Mouse (Mus musculus): ENCODE measurements around the gene Nr1d1. TPM values are rescaled to one million over a fixed set of nuclear protein-coding genes. Genes with fewer than 3 reads are reported as not detected.
"Not testable (repeated sequence)": the region's sequence is repeated elsewhere in the genome, so short reads cannot be mapped to it uniquely, and the experiment has no call there.

The Nr1d1 gene
- polyA plus RNA-seq, 1 experiment from 2014 or later = 6.4 TPM

GRCm38 (mm10) chr11:98741622-98742396, 33.3 kb downstream of the Nr1d1 start:
- ATAC-seq (ENCODE audit: insufficient number of reproducible peaks, low FRiP score) = peak; percentile 86
- H3K4me3 ChIP-seq = peak overlapping the region; percentile 87
- no peaks in the 10 kb centered on the region for H3K9me3 ChIP-seq (replicated peaks)
- peak overlapping the region; percentile 92 for H3K27ac ChIP-seq (ENCODE audit: poor library complexity, severe bottlenecking)
- H3K36me3 ChIP-seq = no peaks in the 10 kb centered on the region
- H3K27me3 ChIP-seq (replicated peaks) = no peaks in the 10 kb centered on the region
- H3K4me1 ChIP-seq (replicated peaks) = peaks cover 66% of the 10 kb centered on the region
- H3K9ac ChIP-seq = peak overlapping the region; percentile 96
- WGBS = under 1% methylated on average over 71 of the region's 86 CpGs
- peak overlapping the region; percentile 80 for H3K4me2 ChIP-seq

- ATAC-seq (ENCODE audit: insufficient number of reproducible peaks, low FRiP score) = no peak
- H3K27me3 ChIP-seq (replicated peaks) = no peaks in the 10 kb centered on the region
- WGBS = under 1% methylated on average over 17 of the region's 17 CpGs
Observed at GRCm38 (mm10) chr11:98741051-98741620, 34.0 kb downstream of the Nr1d1 start.

GRCm38 (mm10) chr11:98740393-98741050, 34.6 kb downstream of the Nr1d1 start, which contains the start of gene Thra:
Gene Thra, plus strand, starts transcription at chr11:98740638.
- Histone ChIP-seq H3K4me2 (peak within 1 kb of the TSS; percentile 80), H3K27me3 (replicated peaks) (no peaks in the 10 kb centered on the region), H3K9me3 (replicated peaks) (no peaks in the 10 kb centered on the region), H3K27ac (ENCODE audit: poor library complexity, severe bottlenecking) (peak within 1 kb of the TSS; percentile 92), H3K36me3 (no peaks in the 10 kb centered on the region), H3K9ac (peak within 1 kb of the TSS; percentile 96), H3K4me1 (replicated peaks) (peaks cover 54% of the 10 kb centered on the region), H3K4me3 (peak within 1 kb of the TSS; percentile 87)
- under 1% methylated on average over 22 of the region's 22 CpGs for WGBS
- peak; percentile 75 for ATAC-seq (ENCODE audit: insufficient number of reproducible peaks, low FRiP score)

More at GRCm38 (mm10) chr11:98741051-98741620, 34.0 kb downstream of the Nr1d1 start:
- H3K9ac ChIP-seq = peak overlapping the region; percentile 96
- H3K4me1 ChIP-seq (replicated peaks) = peaks cover 60% of the 10 kb centered on the region
- H3K9me3 ChIP-seq (replicated peaks) = no peaks in the 10 kb centered on the region
- H3K27ac ChIP-seq (ENCODE audit: poor library complexity, severe bottlenecking) = peak overlapping the region; percentile 92
- H3K36me3 ChIP-seq = no peaks in the 10 kb centered on the region
- peak overlapping the region; percentile 80 for H3K4me2 ChIP-seq
- H3K4me3 ChIP-seq = peak overlapping the region; percentile 87

- H3K9me3 ChIP-seq (replicated peaks) = no peaks in the 10 kb centered on the region
- peak overlapping the region; percentile 92 for H3K27ac ChIP-seq (ENCODE audit: poor library complexity, severe bottlenecking)
- no peaks in the 10 kb centered on the region for H3K36me3 ChIP-seq
- peaks cover 48% of the 10 kb centered on the region for H3K4me1 ChIP-seq (replicated peaks)
- 10% methylated on average over 8 of the region's 8 CpGs for WGBS
- peak overlapping the region; percentile 80 for H3K4me2 ChIP-seq
- H3K27me3 ChIP-seq (replicated peaks) = no peaks in the 10 kb centered on the region
- peak overlapping the region; percentile 87 for H3K4me3 ChIP-seq
- H3K9ac ChIP-seq = peak overlapping the region; percentile 96
- ATAC-seq (ENCODE audit: insufficient number of reproducible peaks, low FRiP score) = no peak
Observed at GRCm38 (mm10) chr11:98740026-98740392, 35.1 kb downstream of the Nr1d1 start.

GRCm38 (mm10) chr11:98738925-98739324, 36.2 kb downstream of the Nr1d1 start:
- Histone ChIP-seq H3K27me3 (replicated peaks) (no peaks in the 10 kb centered on the region), H3K9ac (0 out of 2 replicates have a peak overlapping the region, but pooled peaks have one; percentile 0), H3K4me3 (no peak overlapping the region), H3K9me3 (replicated peaks) (peaks cover 7% of the 10 kb centered on the region), H3K4me1 (replicated peaks) (peaks cover 38% of the 10 kb centered on the region), H3K27ac (ENCODE audit: poor library complexity, severe bottlenecking) (no peak overlapping the region), H3K36me3 (no peaks in the 10 kb centered on the region), H3K4me2 (no peak overlapping the region)
- no peak for ATAC-seq (ENCODE audit: insufficient number of reproducible peaks, low FRiP score)
- WGBS = 61% methylated on average over 9 of the region's 9 CpGs

- ATAC-seq (ENCODE audit: insufficient number of reproducible peaks, low FRiP score) = no peak
- H3K4me1 ChIP-seq (replicated peaks) = peaks cover 33% of the 10 kb centered on the region
- H3K27ac ChIP-seq (ENCODE audit: poor library complexity, severe bottlenecking) = no peak overlapping the region
- WGBS = 46% methylated on average over 4 of the region's 4 CpGs
- H3K4me3 ChIP-seq = no peak overlapping the region
- 0 out of 2 replicates have a peak overlapping the region, but pooled peaks have one; percentile 0 for H3K9ac ChIP-seq
- H3K4me2 ChIP-seq = no peak overlapping the region
- no peaks in the 10 kb centered on the region for H3K27me3 ChIP-seq (replicated peaks)
- no peaks in the 10 kb centered on the region for H3K36me3 ChIP-seq
- H3K9me3 ChIP-seq (replicated peaks) = peaks cover 7% of the 10 kb centered on the region
Observed at GRCm38 (mm10) chr11:98738428-98738911, 36.7 kb downstream of the Nr1d1 start.

- H3K9me3 ChIP-seq (replicated peaks); H3K27ac ChIP-seq (ENCODE audit: poor library complexity, severe bottlenecking); H3K4me2 ChIP-seq; H3K4me3 ChIP-seq; H3K9ac ChIP-seq; H3K36me3 ChIP-seq; ATAC-seq (ENCODE audit: insufficient number of reproducible peaks, low FRiP score); H3K27me3 ChIP-seq (replicated peaks): not testable (repeated sequence)
- 90% methylated on average over 2 of the region's 2 CpGs for WGBS
- H3K4me1 ChIP-seq (replicated peaks) = peaks cover 24% of the 10 kb centered on the region
Observed at GRCm38 (mm10) chr11:98737220-98737619, 37.9 kb downstream of the Nr1d1 start.

- Histone ChIP-seq H3K4me1 (replicated peaks) (peaks cover 24% of the 10 kb centered on the region), H3K27me3 (replicated peaks) (no peaks in the 10 kb centered on the region), H3K27ac (ENCODE audit: poor library complexity, severe bottlenecking) (no peak overlapping the region), H3K4me3 (no peak overlapping the region), H3K9ac (no peak overlapping the region), H3K36me3 (no peaks in the 10 kb centered on the region), H3K4me2 (no peak overlapping the region), H3K9me3 (replicated peaks) (peaks cover 7% of the 10 kb centered on the region)
- ATAC-seq (ENCODE audit: insufficient number of reproducible peaks, low FRiP score) = no peak
- 90% methylated on average over 1 of the region's 1 CpGs for WGBS
Observed at GRCm38 (mm10) chr11:98736176-98736575, 39.0 kb downstream of the Nr1d1 start.

- no peak overlapping the region for H3K4me3 ChIP-seq
- ATAC-seq (ENCODE audit: insufficient number of reproducible peaks, low FRiP score) = no peak
- H3K9me3 ChIP-seq (replicated peaks) = peaks cover 7% of the 10 kb centered on the region
- no peaks in the 10 kb centered on the region for H3K27me3 ChIP-seq (replicated peaks)
- peaks cover 17% of the 10 kb centered on the region for H3K4me1 ChIP-seq (replicated peaks)
- no peak overlapping the region for H3K4me2 ChIP-seq
- H3K36me3 ChIP-seq = no peaks in the 10 kb centered on the region
- no peak overlapping the region for H3K9ac ChIP-seq
- H3K27ac ChIP-seq (ENCODE audit: poor library complexity, severe bottlenecking) = no peak overlapping the region
- 75% methylated on average over 4 of the region's 4 CpGs for WGBS
Observed at GRCm38 (mm10) chr11:98735111-98735510, 40.0 kb downstream of the Nr1d1 start.

GRCm38 (mm10) chr11:98734020-98734419, 41.1 kb downstream of the Nr1d1 start:
- Histone ChIP-seq H3K9ac (no peak overlapping the region), H3K4me1 (replicated peaks) (peaks cover 8% of the 10 kb centered on the region), H3K4me3 (no peak overlapping the region), H3K9me3 (replicated peaks) (peaks cover 7% of the 10 kb centered on the region), H3K27me3 (replicated peaks) (no peaks in the 10 kb centered on the region), H3K36me3 (no peaks in the 10 kb centered on the region), H3K4me2 (no peak overlapping the region), H3K27ac (ENCODE audit: poor library complexity, severe bottlenecking) (no peak overlapping the region)
- no peak for ATAC-seq (ENCODE audit: insufficient number of reproducible peaks, low FRiP score)
- WGBS = 71% methylated on average over 3 of the region's 3 CpGs

GRCm38 (mm10) chr11:98731134-98731533, 44.0 kb downstream of the Nr1d1 start:
- Histone ChIP-seq H3K4me2 (no peak overlapping the region), H3K4me1 (replicated peaks) (peaks cover 5% of the 10 kb centered on the region), H3K9ac (no peak overlapping the region), H3K27ac (ENCODE audit: poor library complexity, severe bottlenecking) (no peak overlapping the region), H3K9me3 (replicated peaks) (peaks cover 7% of the 10 kb centered on the region), H3K27me3 (replicated peaks) (no peaks in the 10 kb centered on the region), H3K4me3 (no peak overlapping the region), H3K36me3 (peaks cover 16% of the 10 kb centered on the region)
- WGBS = 66% methylated on average over 5 of the region's 5 CpGs
- ATAC-seq (ENCODE audit: insufficient number of reproducible peaks, low FRiP score) = no peak
